Mouse (Mus musculus) layer of hippocampus, postnatal 14 days (tissue): Measurements from ENCODE around the gene Alox15. TPM values are rescaled to one million over a fixed set of nuclear protein-coding genes. Genes with fewer than 3 reads are reported as not detected.
A peak's percentile ranks its signal among the peaks of the same experiment; 100 is the strongest.
"Not testable (repeated sequence)": the region's sequence is repeated elsewhere in the genome, so short reads cannot be mapped to it uniquely, and the experiment has no call there.

Experiments
- DNase-seq, 2 experiments: peaks; one replicate each; pipeline ENCODE4 v3.0.0; 2021 to 2022; ENCODE audit warnings: low spot score in 2 of 2, mixed read lengths in 1 of 2
- long read RNA-seq, 2 experiments: library from polyadenylated mRNA; stranded (forward); transcript quantifications; one replicate each; pipeline ENCODE4 v2.0.0; 2021
- total RNA-seq, 2 experiments: library from RNA; stranded (reverse); gene quantifications; 2 replicates each; pipeline ENCODE4 v1.2.3; 2021

Gene Alox15
- total RNA-seq = not detected
- long read RNA-seq, experiment 1 = 0 reads
- long read RNA-seq, experiment 2 = 0 reads

- DNase-seq = no peak
Observed at GRCm38 (mm10) chr11:70351868-70352267, at the start of gene Alox15. TSS of gene Alox15 (minus strand) at chr11:70352031.

GRCm38 (mm10) chr11:70389421-70389820, 37.6 kb upstream of the Alox15 start:
- DNase-seq = peak; percentile 17 to 32

GRCm38 (mm10) chr11:70387436-70387835, 35.6 kb upstream of the Alox15 start:
- DNase-seq = no peak

- no peak for DNase-seq
Observed at GRCm38 (mm10) chr11:70384136-70384535, 32.3 kb upstream of the Alox15 start.

GRCm38 (mm10) chr11:70381330-70381729, 29.5 kb upstream of the Alox15 start:
- DNase-seq = no peak

GRCm38 (mm10) chr11:70380478-70381005, 28.7 kb upstream of the Alox15 start:
- no peak for DNase-seq

- no peak for DNase-seq
Observed at GRCm38 (mm10) chr11:70376054-70376453, 24.2 kb upstream of the Alox15 start.

- DNase-seq = no peak
Observed at GRCm38 (mm10) chr11:70374302-70374701, 22.5 kb upstream of the Alox15 start.

- no peak for DNase-seq
Observed at GRCm38 (mm10) chr11:70372849-70373557, 21.2 kb upstream of the Alox15 start.

- no peak for DNase-seq
Observed at GRCm38 (mm10) chr11:70372396-70372795, 20.6 kb upstream of the Alox15 start.

- not testable (repeated sequence) for DNase-seq
Observed at GRCm38 (mm10) chr11:70368626-70369025, 16.8 kb upstream of the Alox15 start.

- DNase-seq = not testable (repeated sequence)
Observed at GRCm38 (mm10) chr11:70367701-70368100, 15.9 kb upstream of the Alox15 start.

GRCm38 (mm10) chr11:70348630-70349029, 3.2 kb downstream of the Alox15 start:
- no peak for DNase-seq

- no peak for DNase-seq
Observed at GRCm38 (mm10) chr11:70347861-70348260, 4.0 kb downstream of the Alox15 start.

- no peak for DNase-seq
Observed at GRCm38 (mm10) chr11:70345546-70345945, 6.3 kb downstream of the Alox15 start.

- no peak for DNase-seq
Observed at GRCm38 (mm10) chr11:70345061-70345460, 6.8 kb downstream of the Alox15 start.

GRCm38 (mm10) chr11:70339481-70339880, 12.3 kb downstream of the Alox15 start:
- no peak for DNase-seq

- DNase-seq = peak; percentile 65 to 68
Observed at GRCm38 (mm10) chr11:70334477-70334876, 17.4 kb downstream of the Alox15 start.

GRCm38 (mm10) chr11:70324726-70325125, 27.1 kb downstream of the Alox15 start:
- DNase-seq = no peak

GRCm38 (mm10) chr11:70322528-70322927, 29.3 kb downstream of the Alox15 start, which contains the start of gene Alox12e:
TSS of gene Alox12e (minus strand) at chr11:70322628.
- no peak for DNase-seq

- peak; percentile 9 to 22 for DNase-seq
Observed at GRCm38 (mm10) chr11:70321664-70322063, 30.2 kb downstream of the Alox15 start.

- DNase-seq = no peak
Observed at GRCm38 (mm10) chr11:70319614-70320013, 32.2 kb downstream of the Alox15 start.

- DNase-seq = no peak
Observed at GRCm38 (mm10) chr11:70313833-70314232, 38.0 kb downstream of the Alox15 start.
